Mouse (Mus musculus) liver, adult 2 months (tissue): ENCODE measurements around the gene Nfkbid. TPM values are rescaled to one million over a fixed set of nuclear protein-coding genes. Genes with fewer than 3 reads are reported as not detected.

ENCODE experiments used
- DNase-seq: peaks from one replicate; pipeline ENCODE4 v3.0.0-alpha.2; 2011; ENCODE audit warnings: low read depth, low spot score; ENCODE audit errors: extremely low read depth
- H3K27ac ChIP-seq: fragments of 200-500 bp; replicated peaks from 2 replicates; pipeline ENCODE4 v1.5.1; 2012; ENCODE audit warnings: low read depth, mild to moderate bottlenecking, control low read depth, inconsistent platforms, low read length; ENCODE audit not compliant: insufficient read depth
- H3K27me3 ChIP-seq: fragments of 200-500 bp; 2 replicates; pipeline ENCODE4 v1.6.1; 2012; ENCODE audit warnings: mild to moderate bottlenecking, moderate library complexity, low read length, inconsistent platforms; ENCODE audit not compliant: control insufficient read depth, insufficient read depth
- H3K36me3 ChIP-seq: fragments of 200-500 bp; 2 replicates; pipeline ENCODE4 v1.6.1; 2012; ENCODE audit warnings: low read length, inconsistent platforms; ENCODE audit not compliant: control insufficient read depth, insufficient read depth
- H3K4me1 ChIP-seq: fragments of 200-500 bp; 2 replicates; pipeline ENCODE4 v1.6.1; 2011; ENCODE audit warnings: low read length; ENCODE audit not compliant: control insufficient read depth, insufficient read depth
- H3K4me3 ChIP-seq: fragments of 200-500 bp; 2 replicates; pipeline ENCODE4 v1.5.1; 2011; ENCODE audit warnings: low read depth, mild to moderate bottlenecking, control low read depth, low read length, moderate library complexity; ENCODE audit not compliant: insufficient read depth
- H3K79me2 ChIP-seq: fragments of 200-500 bp; 2 replicates; pipeline ENCODE4 v1.6.1; 2012; ENCODE audit warnings: inconsistent platforms, mild to moderate bottlenecking, low read length, moderate library complexity; ENCODE audit not compliant: control insufficient read depth, insufficient read depth
- H3K9ac ChIP-seq: fragments of 200-500 bp; 2 replicates; pipeline ENCODE4 v1.6.1; 2012; ENCODE audit warnings: low read depth, mild to moderate bottlenecking, control low read depth, inconsistent platforms, low read length
- CTCF ChIP-seq: fragments of 200-500 bp; IDR thresholded peaks from 2 replicates; pipeline ENCODE4 v1.5.1; 2011; ENCODE audit warnings: low read depth, low read length, control low read depth
- POLR2A ChIP-seq: fragments of 200-500 bp; IDR thresholded peaks from 2 replicates; pipeline ENCODE4 v1.6.1; 2011; ENCODE audit warnings: low read length, control low read depth; ENCODE audit not compliant: insufficient read depth; ENCODE audit errors: extremely low read depth
- WGBS: fragments of 180-500 bp; shearing (Covaris S2); methylation state at CpG from one replicate; pipeline ENCODE4 v1.1.7; 2018; 5-methylcytosine and 5-hydroxymethylcytosine counted together
- polyA plus RNA-seq: library from polyadenylated mRNA; depleted of rRNA; stranded (reverse); fragments of >200 nt; gene quantifications from 2 replicates; pipeline ENCODE4 v1.2.3, GENCODE M21; 2012
- total RNA-seq: library from RNA; depleted of rRNA; stranded (reverse); fragments of >200 nt; gene quantifications from 2 replicates; pipeline ENCODE4 v1.2.3, GENCODE M21; 2014

Gene Nfkbid
- total and polyA plus RNA-seq, 2 experiments: 0.55 to 0.92 TPM

- DNase-seq: no peak
- Histone ChIP-seq H3K9ac (no peak overlapping the region), H3K27me3 (peaks cover 14% of the 10 kb centered on the region), H3K36me3 (no peaks in the 10 kb centered on the region), H3K27ac (no peak overlapping the region), H3K4me3 (no peak overlapping the region), H3K4me1 (peaks cover 4% of the 10 kb centered on the region; the same call in 1 of the 2 replicates), H3K79me2 (no peaks in the 10 kb centered on the region)
- WGBS: 26% methylated on average over 25 of the region's 25 CpGs
- TF ChIP-seq POLR2A: no peak
- no peak for TF ChIP-seq CTCF
Observed at GRCm38 (mm10) chr7:30453327-30453726, 31.8 kb downstream of the Nfkbid start.

- WGBS: 3% methylated on average over 25 of the region's 25 CpGs
- Histone ChIP-seq H3K4me3 (no peak overlapping the region), H3K4me1 (peaks cover 4% of the 10 kb centered on the region; the same call in 1 of the 2 replicates), H3K27me3 (peaks cover 14% of the 10 kb centered on the region), H3K79me2 (no peaks in the 10 kb centered on the region), H3K36me3 (no peaks in the 10 kb centered on the region), H3K9ac (no peak overlapping the region), H3K27ac (no peak overlapping the region)
- no peak for TF ChIP-seq POLR2A
- no peak for TF ChIP-seq CTCF
- DNase-seq: peak; percentile 30
Observed at GRCm38 (mm10) chr7:30453766-30454165, 32.2 kb downstream of the Nfkbid start.

- Histone ChIP-seq H3K4me3 (no peak overlapping the region), H3K27me3 (peaks cover 14% of the 10 kb centered on the region), H3K27ac (no peak overlapping the region), H3K9ac (no peak overlapping the region), H3K79me2 (no peaks in the 10 kb centered on the region), H3K4me1 (peaks cover 4% of the 10 kb centered on the region; the same call in 1 of the 2 replicates), H3K36me3 (no peaks in the 10 kb centered on the region)
- 25% methylated on average over 6 of the region's 6 CpGs for WGBS
- TF ChIP-seq POLR2A (no peak), CTCF (no peak)
- DNase-seq: no peak
Observed at GRCm38 (mm10) chr7:30454259-30454658, 32.7 kb downstream of the Nfkbid start.

GRCm38 (mm10) chr7:30456487-30456886, 35.0 kb downstream of the Nfkbid start:
- Histone ChIP-seq H3K4me1 (peaks cover 4% of the 10 kb centered on the region; the same call in 1 of the 2 replicates), H3K36me3 (no peaks in the 10 kb centered on the region), H3K4me3 (no peak overlapping the region), H3K27me3 (peaks cover 14% of the 10 kb centered on the region), H3K27ac (no peak overlapping the region), H3K9ac (no peak overlapping the region), H3K79me2 (no peaks in the 10 kb centered on the region)
- WGBS: 6% methylated on average over 9 of the region's 9 CpGs
- DNase-seq: no peak
- TF ChIP-seq CTCF (no peak), POLR2A (no peak)

GRCm38 (mm10) chr7:30456911-30457628, 35.5 kb downstream of the Nfkbid start:
- no peak overlapping the region for H3K27ac ChIP-seq
- 7% methylated on average over 31 of the region's 31 CpGs for WGBS
- peaks cover 14% of the 10 kb centered on the region for H3K27me3 ChIP-seq
- TF ChIP-seq CTCF (no peak), POLR2A (no peak)
- no peak overlapping the region for H3K4me3 ChIP-seq
- H3K4me1 ChIP-seq: peaks cover 4% of the 10 kb centered on the region; the same call in 1 of the 2 replicates
- H3K36me3 ChIP-seq: no peaks in the 10 kb centered on the region
- H3K9ac ChIP-seq: no peak overlapping the region
- no peaks in the 10 kb centered on the region for H3K79me2 ChIP-seq
- no peak for DNase-seq
